Mouse (Mus musculus): ENCODE measurements around the gene Sowahc. TPM values are rescaled to one million over a fixed set of nuclear protein-coding genes. Genes with fewer than 3 reads are reported as not detected.

Sowahc gene
- 15.1 and 16.6 TPM in 2 replicates for polyA plus RNA-seq (2012; rRNA removed)

GRCm38 (mm10) chr10:59221473-59222270 lies at the start of gene Sowahc, which contains the start of gene Sept10:
Sowahc (plus strand) TSS chr10:59221953.
Sept10 (minus strand) TSS chr10:59221847.

Other genes with a start within 250 kb of the Sowahc start
- gene Sept10, start 106 bp upstream of the Sowahc start, polyA plus RNA-seq (2012; rRNA removed), result 3.7 and 4.4 TPM in 2 replicates
- gene P4ha1, start 101.3 kb downstream of the Sowahc start, polyA plus RNA-seq (2012; rRNA removed), result 6.5 and 7.0 TPM in 2 replicates
- 3.4 and 4.5 TPM in 2 replicates for gene Gm10273, start 173.7 kb downstream of the Sowahc start, polyA plus RNA-seq (2012; rRNA removed)
- gene Pla2g12b, start 181.7 kb downstream of the Sowahc start, polyA plus RNA-seq (2012; rRNA removed), result 1.7 and 2.5 TPM in 2 replicates
- 0.09 and 0.70 TPM in 2 replicates for gene Oit3, start 219.8 kb downstream of the Sowahc start, polyA plus RNA-seq (2012; rRNA removed)